Mouse (Mus musculus) heart, postnatal 0 days (tissue): ENCODE measurements around the gene Ly6g6d.

Experiments
- CTCF ChIP-seq: IDR thresholded peaks from 2 replicates; pipeline ENCODE4 v1.5.1; 2016; ENCODE audit warnings: antibody characterized with exemption, control low read depth, low read depth
- EP300 ChIP-seq: IDR thresholded peaks from 2 replicates; pipeline ENCODE4 v1.6.1; 2016; ENCODE audit warnings: antibody characterized with exemption, low read depth

GRCm38 (mm10) chr17:35082841-35083576 lies 5.1 kb upstream of the Ly6g6d start:
- TF ChIP-seq CTCF (no peak), EP300 (no peak)
